In the genomic region with DNA sequence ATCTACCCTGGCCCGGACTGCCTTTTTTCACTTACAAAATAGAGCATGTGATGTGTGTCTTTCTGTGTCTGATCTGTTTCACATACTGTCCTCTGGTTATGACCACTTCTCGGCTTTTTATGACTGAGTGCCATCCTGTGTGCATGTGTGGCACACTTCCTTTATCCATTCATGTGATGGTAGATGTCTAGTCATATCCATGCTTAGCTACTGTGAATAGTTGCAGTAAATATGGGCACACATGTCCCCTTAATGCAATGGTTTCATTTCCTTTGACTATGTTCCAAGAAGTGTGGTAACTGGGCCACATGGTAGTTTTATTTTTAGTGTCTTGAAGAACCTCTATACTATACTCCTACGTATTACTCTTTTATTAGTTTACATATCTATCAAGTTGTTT, we compare ENCODE assay signal across 49 mouse cellular contexts. TPM values are rescaled to one million over a fixed set of nuclear protein-coding genes. Genes with fewer than 3 reads are reported as not detected.
"Had no signal": no experiment of that assay in that cellular context is flagged by ENCODE, and none has a peak within 500 bp of the region (broad histone marks: within the 10 kb centered on the region; RNA-seq: fewer than 3 reads in every experiment).

No protein-coding gene starts in this region.

- H3K9me3 ChIP-seq: heart, embryonic 10.5 days; heart, embryonic 12.5 days; heart, embryonic 13.5 days; heart, embryonic 15.5 days; hindbrain, embryonic 10.5 days; hindbrain, embryonic 12.5 days; hindbrain, embryonic 13.5 days; hindbrain, embryonic 15.5 days; intestine, embryonic 15.5 days; kidney, embryonic 15.5 days had no signal

- H3K27ac ChIP-seq: heart, embryonic 10.5 days; heart, embryonic 13.5 days; heart, embryonic 15.5 days; hindbrain, embryonic 10.5 days; hindbrain, embryonic 12.5 days; hindbrain, embryonic 13.5 days; hindbrain, embryonic 14.5 days; hindbrain, embryonic 15.5 days; hindbrain, postnatal 0 days; intestine, embryonic 15.5 days; kidney, embryonic 15.5 days; kidney, postnatal 0 days; layer of hippocampus, adult 2 months had no signal

- H3K4me2 ChIP-seq: heart, embryonic 11.5 days; heart, embryonic 12.5 days; heart, embryonic 13.5 days; heart, embryonic 15.5 days; hindbrain, embryonic 12.5 days; hindbrain, embryonic 13.5 days; hindbrain, embryonic 14.5 days; hindbrain, embryonic 15.5 days; intestine, embryonic 15.5 days; kidney, embryonic 15.5 days had no signal

- H3K4me1 ChIP-seq: heart, embryonic 10.5 days; heart, embryonic 12.5 days; heart, embryonic 13.5 days; heart, embryonic 15.5 days; hindbrain, embryonic 12.5 days; hindbrain, embryonic 13.5 days; hindbrain, embryonic 15.5 days; intestine, embryonic 15.5 days; kidney, embryonic 15.5 days had no signal

- DNase-seq: heart, postnatal 10 days; heart, postnatal 14 days; heart, postnatal 36 days; heart, postnatal 4 days; kidney, adult 11 months; kidney, adult 18-20 months; kidney, adult 2 months; kidney, adult 8-10 months; kidney, adult 9 months; kidney, postnatal 10 days; kidney, postnatal 14 days; kidney, postnatal 25 days; kidney, postnatal 36 days; kidney, postnatal 4 days; layer of hippocampus, adult 9-11 months; layer of hippocampus, postnatal 36 days had no signal

- H3K9ac ChIP-seq: heart, embryonic 12.5 days; heart, embryonic 13.5 days; heart, embryonic 15.5 days; hindbrain, embryonic 12.5 days; hindbrain, embryonic 13.5 days; hindbrain, embryonic 14.5 days; hindbrain, embryonic 15.5 days; intestine, embryonic 15.5 days; kidney, embryonic 15.5 days had no signal

- H3K4me3 ChIP-seq: heart, embryonic 10.5 days; heart, embryonic 12.5 days; heart, embryonic 13.5 days; heart, embryonic 15.5 days; hindbrain, embryonic 10.5 days; hindbrain, embryonic 12.5 days; hindbrain, embryonic 13.5 days; hindbrain, embryonic 15.5 days; intestine, embryonic 15.5 days; kidney, embryonic 15.5 days; layer of hippocampus, adult 2 months had no signal

- H3K36me3 ChIP-seq: heart, embryonic 10.5 days; heart, embryonic 12.5 days; heart, embryonic 13.5 days; heart, embryonic 15.5 days; hindbrain, embryonic 10.5 days; hindbrain, embryonic 12.5 days; hindbrain, embryonic 13.5 days; hindbrain, embryonic 15.5 days; intestine, embryonic 15.5 days; kidney, embryonic 15.5 days had no signal

- ATAC-seq: hindbrain, embryonic 16.5 days; hindbrain, postnatal 0 days; inflammation-experienced regulatory T-cells, adult 6 months; intestine, embryonic 15.5 days; intestine, embryonic 16.5 days had no signal

RNA-seq across cellular contexts. Expression of a gene that starts 55.4 kb away (rescaled TPM):
- total RNA-seq: heart, postnatal 10 days; heart, postnatal 14 days; heart, postnatal 25 days; heart, postnatal 36 days; heart, postnatal 4 days; hematopoietic stem cell, adult 5-6 weeks; hindbrain, postnatal 0 days; layer of hippocampus, adult 18-20 months; layer of hippocampus, adult 2 months; layer of hippocampus, adult 8-10 months; layer of hippocampus, postnatal 10 days; layer of hippocampus, postnatal 14 days; layer of hippocampus, postnatal 25 days; layer of hippocampus, postnatal 36 days; left cerebral cortex, adult 18-20 months had no signal
- polyA plus RNA-seq: heart, embryonic 12.5 days; heart, embryonic 14.5 days; heart, embryonic 15.5 days; heart, embryonic 16.5 days; hindbrain, embryonic 10.5 days; hindbrain, embryonic 11.5 days; hindbrain, embryonic 12.5 days; hindbrain, embryonic 13.5 days; hindbrain, embryonic 14.5 days; hindbrain, embryonic 15.5 days; hindbrain, embryonic 16.5 days; hindbrain, postnatal 0 days; inflammation-experienced regulatory T-cells, adult 6 months; intestine, embryonic 14.5 days; intestine, embryonic 15.5 days; intestine, embryonic 16.5 days; kidney, adult 2 months; kidney, embryonic 14.5 days; kidney, embryonic 15.5 days; kidney, embryonic 16.5 days; large intestine, adult 2 months had no signal
